Mouse (Mus musculus): ENCODE results near the gene Ptgds. TPM values are rescaled to one million over a fixed set of nuclear protein-coding genes. Genes with fewer than 3 reads are reported as not detected.

Ptgds gene
- polyA plus RNA-seq (2015; fragmentation: Nextera tagmentation; extraction: Ambion mirVana) = 7.6 and 9.7 TPM in 2 replicates

GRCm38 (mm10) chr2:25469969-25470368, at the start of gene Ptgds:
TSS of gene Ptgds (minus strand) at chr2:25470046.
- Histone ChIP-seq H3K4me1 (peaks cover 23% of the 10 kb centered on the region), H3K4me2 (0 out of 2 replicates have a peak within 1 kb of the TSS, but pooled peaks have one; percentile 10), H3K9me3 (replicated peaks) (no peaks in the 10 kb centered on the region), H3K36me3 (ENCODE audit: poor library complexity, severe bottlenecking) (no peaks in the 10 kb centered on the region), H3K27me3 (no peaks in the 10 kb centered on the region), H3K27ac (peak within 1 kb of the TSS; percentile 73), H3K9ac (peak within 1 kb of the TSS; percentile 34; the same call in 1 of the 2 replicates), H3K4me3 (no peak within 1 kb of the TSS)
- 72% methylated on average over 6 of the region's 6 CpGs for WGBS
- ATAC-seq = no peak

- no peak for ATAC-seq
- WGBS = 72% methylated on average over 3 of the region's 3 CpGs
- H3K4me1 ChIP-seq = no peaks in the 10 kb centered on the region
- H3K9ac ChIP-seq = no peak overlapping the region
- H3K27ac ChIP-seq = no peak overlapping the region
- no peaks in the 10 kb centered on the region for H3K9me3 ChIP-seq (replicated peaks)
- no peak overlapping the region for H3K4me3 ChIP-seq
- H3K27me3 ChIP-seq = no peaks in the 10 kb centered on the region
- H3K4me2 ChIP-seq = no peak overlapping the region
- peaks cover 15% of the 10 kb centered on the region for H3K36me3 ChIP-seq (ENCODE audit: poor library complexity, severe bottlenecking)
These were observed 40.1 kb upstream of the Ptgds start for GRCm38 (mm10) chr2:25509912-25510311.

GRCm38 (mm10) chr2:25506964-25507363, 37.1 kb upstream of the Ptgds start:
- H3K27me3 ChIP-seq = no peaks in the 10 kb centered on the region
- no peaks in the 10 kb centered on the region for H3K9me3 ChIP-seq (replicated peaks)
- H3K27ac ChIP-seq = no peak overlapping the region
- 0 out of 2 replicates have a peak overlapping the region, but pooled peaks have one; percentile 8 for H3K9ac ChIP-seq
- H3K4me1 ChIP-seq = peaks cover 6% of the 10 kb centered on the region
- H3K4me3 ChIP-seq = no peak overlapping the region
- H3K36me3 ChIP-seq (ENCODE audit: poor library complexity, severe bottlenecking) = peaks cover 42% of the 10 kb centered on the region
- 38% methylated on average over 5 of the region's 5 CpGs for WGBS
- H3K4me2 ChIP-seq = no peak overlapping the region
- no peak; the same call in 1 of the 2 replicates for ATAC-seq

- Histone ChIP-seq H3K4me2 (no peak overlapping the region), H3K36me3 (ENCODE audit: poor library complexity, severe bottlenecking) (peaks cover 42% of the 10 kb centered on the region), H3K27ac (no peak overlapping the region), H3K9me3 (replicated peaks) (no peaks in the 10 kb centered on the region), H3K9ac (no peak overlapping the region), H3K27me3 (no peaks in the 10 kb centered on the region), H3K4me1 (peaks cover 15% of the 10 kb centered on the region), H3K4me3 (no peak overlapping the region)
- no peak for ATAC-seq
- 96% methylated on average over 4 of the region's 4 CpGs for WGBS
These were observed 36.0 kb upstream of the Ptgds start for GRCm38 (mm10) chr2:25505860-25506259.

GRCm38 (mm10) chr2:25505000-25505399, 35.2 kb upstream of the Ptgds start:
- Histone ChIP-seq H3K9me3 (replicated peaks) (no peaks in the 10 kb centered on the region), H3K9ac (no peak overlapping the region), H3K27ac (no peak overlapping the region), H3K4me1 (peaks cover 19% of the 10 kb centered on the region), H3K27me3 (no peaks in the 10 kb centered on the region), H3K36me3 (ENCODE audit: poor library complexity, severe bottlenecking) (peaks cover 42% of the 10 kb centered on the region), H3K4me2 (no peak overlapping the region), H3K4me3 (no peak overlapping the region)
- 83% methylated on average over 1 of the region's 1 CpGs for WGBS
- no peak for ATAC-seq

GRCm38 (mm10) chr2:25504538-25504937, 34.7 kb upstream of the Ptgds start:
- Histone ChIP-seq H3K27ac (no peak overlapping the region), H3K4me1 (peaks cover 21% of the 10 kb centered on the region), H3K4me3 (no peak overlapping the region), H3K36me3 (ENCODE audit: poor library complexity, severe bottlenecking) (peaks cover 42% of the 10 kb centered on the region), H3K27me3 (no peaks in the 10 kb centered on the region), H3K9ac (no peak overlapping the region), H3K9me3 (replicated peaks) (no peaks in the 10 kb centered on the region), H3K4me2 (no peak overlapping the region)
- ATAC-seq = no peak
- 93% methylated on average over 19 of the region's 19 CpGs for WGBS

- Histone ChIP-seq H3K9ac (no peak overlapping the region), H3K27ac (no peak overlapping the region), H3K4me2 (no peak overlapping the region), H3K36me3 (ENCODE audit: poor library complexity, severe bottlenecking) (peaks cover 42% of the 10 kb centered on the region), H3K9me3 (replicated peaks) (no peaks in the 10 kb centered on the region), H3K27me3 (no peaks in the 10 kb centered on the region), H3K4me1 (peaks cover 21% of the 10 kb centered on the region), H3K4me3 (no peak overlapping the region)
- WGBS = 81% methylated on average over 3 of the region's 3 CpGs
- ATAC-seq = no peak
These were observed 32.9 kb upstream of the Ptgds start for GRCm38 (mm10) chr2:25502726-25503125.

- H3K27ac ChIP-seq = peak within 1 kb of the TSS; percentile 74
- H3K4me2 ChIP-seq = peak within 1 kb of the TSS; percentile 98
- peaks cover 42% of the 10 kb centered on the region for H3K36me3 ChIP-seq (ENCODE audit: poor library complexity, severe bottlenecking)
- H3K27me3 ChIP-seq = no peaks in the 10 kb centered on the region
- WGBS = 78% methylated on average over 20 of the region's 20 CpGs
- ATAC-seq = no peak
- peak within 1 kb of the TSS; percentile 97 for H3K9ac ChIP-seq
- H3K4me3 ChIP-seq = peak within 1 kb of the TSS; percentile 93
- H3K9me3 ChIP-seq (replicated peaks) = no peaks in the 10 kb centered on the region
- H3K4me1 ChIP-seq = peaks cover 21% of the 10 kb centered on the region
These were observed 32.0 kb upstream of the Ptgds start, which contains the start of gene C8g for GRCm38 (mm10) chr2:25501593-25502486. TSS of gene C8g (minus strand) at chr2:25501719.

- Histone ChIP-seq H3K4me2 (peak within 1 kb of the TSS; percentile 98), H3K9ac (peak within 1 kb of the TSS; percentile 97), H3K27ac (peak within 1 kb of the TSS; percentile 74), H3K27me3 (no peaks in the 10 kb centered on the region), H3K4me1 (peaks cover 21% of the 10 kb centered on the region), H3K9me3 (replicated peaks) (no peaks in the 10 kb centered on the region), H3K36me3 (ENCODE audit: poor library complexity, severe bottlenecking) (peaks cover 36% of the 10 kb centered on the region), H3K4me3 (peak within 1 kb of the TSS; percentile 93)
- 2% methylated on average over 39 of the region's 44 CpGs for WGBS
- ATAC-seq = peak; percentile 91
These were observed 30.9 kb upstream of the Ptgds start, which contains the start of gene Fbxw5 for GRCm38 (mm10) chr2:25500576-25501405. TSS of gene Fbxw5 (plus strand) at chr2:25500750.

- 72% methylated on average over 6 of the region's 6 CpGs for WGBS
- H3K4me3 ChIP-seq = peak overlapping the region; percentile 93
- H3K27ac ChIP-seq = peak overlapping the region; percentile 10; the same call in 1 of the 2 replicates
- ATAC-seq = peak; percentile 31; the same call in 1 of the 2 replicates
- H3K9me3 ChIP-seq (replicated peaks) = no peaks in the 10 kb centered on the region
- peaks cover 29% of the 10 kb centered on the region for H3K36me3 ChIP-seq (ENCODE audit: poor library complexity, severe bottlenecking)
- peak overlapping the region; percentile 63 for H3K9ac ChIP-seq
- H3K4me2 ChIP-seq = peak overlapping the region; percentile 98
- peaks cover 21% of the 10 kb centered on the region for H3K4me1 ChIP-seq
- no peaks in the 10 kb centered on the region for H3K27me3 ChIP-seq
These were observed 30.3 kb upstream of the Ptgds start for GRCm38 (mm10) chr2:25500071-25500575.

- Histone ChIP-seq H3K27ac (no peak overlapping the region), H3K4me3 (no peak overlapping the region), H3K4me2 (no peak overlapping the region), H3K4me1 (peaks cover 21% of the 10 kb centered on the region), H3K27me3 (no peaks in the 10 kb centered on the region), H3K36me3 (ENCODE audit: poor library complexity, severe bottlenecking) (peaks cover 16% of the 10 kb centered on the region), H3K9ac (no peak overlapping the region), H3K9me3 (replicated peaks) (no peaks in the 10 kb centered on the region)
- no peak for ATAC-seq
- 73% methylated on average over 15 of the region's 15 CpGs for WGBS
These were observed 29.0 kb upstream of the Ptgds start for GRCm38 (mm10) chr2:25498622-25499478.
